Mouse (Mus musculus) frontal cortex, postnatal 36 days (tissue): ENCODE measurements around the gene Gm49325.
A peak's percentile ranks its signal among the peaks of the same experiment; 100 is the strongest.

ENCODE experiments used
- DNase-seq, 2 experiments: peaks; one replicate each; pipeline ENCODE4 v3.0.0; 2022; ENCODE audit warnings: low spot score in 2 of 2

The Gm49325 gene

GRCm38 (mm10) chr10:77605908-77606826 is at the start of gene Gm49325, which contains the start of gene Sumo3:
Gm49325 (plus strand) TSS chr10:77606197.
Sumo3 (plus strand) TSS chr10:77606097.
- DNase-seq: peak; percentile 90 to 92

GRCm38 (mm10) chr10:77556631-77557030 is 49.4 kb upstream of the Gm49325 start:
- no peak for DNase-seq

- no peak for DNase-seq
Measured at GRCm38 (mm10) chr10:77557641-77558040, 48.4 kb upstream of the Gm49325 start.

- DNase-seq: no peak
Measured at GRCm38 (mm10) chr10:77560090-77560489, 45.9 kb upstream of the Gm49325 start.

GRCm38 (mm10) chr10:77560830-77561229 is 45.2 kb upstream of the Gm49325 start:
- DNase-seq: no peak

- DNase-seq: no peak
Measured at GRCm38 (mm10) chr10:77561508-77561907, 44.5 kb upstream of the Gm49325 start.

- no peak for DNase-seq
Measured at GRCm38 (mm10) chr10:77565005-77565404, 41.0 kb upstream of the Gm49325 start.

- DNase-seq: peak; percentile 72 to 74
Measured at GRCm38 (mm10) chr10:77566651-77567050, 39.3 kb upstream of the Gm49325 start.

GRCm38 (mm10) chr10:77569481-77569880 is 36.5 kb upstream of the Gm49325 start:
- DNase-seq: no peak

- DNase-seq: no peak
Measured at GRCm38 (mm10) chr10:77569973-77570658, 35.9 kb upstream of the Gm49325 start.

- no peak for DNase-seq
Measured at GRCm38 (mm10) chr10:77572225-77572624, 33.8 kb upstream of the Gm49325 start.

GRCm38 (mm10) chr10:77573162-77573561 is 32.8 kb upstream of the Gm49325 start:
- DNase-seq: no peak

- no peak for DNase-seq
Measured at GRCm38 (mm10) chr10:77580027-77580920, 25.7 kb upstream of the Gm49325 start.

GRCm38 (mm10) chr10:77581023-77581407 is 25.0 kb upstream of the Gm49325 start:
- DNase-seq: no peak

- DNase-seq: peak; percentile 93 to 95
Measured at GRCm38 (mm10) chr10:77581408-77582284, 24.4 kb upstream of the Gm49325 start, which contains the start of gene Pttg1ip. Pttg1ip (plus strand) TSS chr10:77581720.

GRCm38 (mm10) chr10:77582285-77582618 is 23.7 kb upstream of the Gm49325 start:
- DNase-seq: no peak

GRCm38 (mm10) chr10:77583795-77584422 is 22.1 kb upstream of the Gm49325 start:
- no peak for DNase-seq

- DNase-seq: no peak
Measured at GRCm38 (mm10) chr10:77586637-77587036, 19.4 kb upstream of the Gm49325 start.

- DNase-seq: no peak
Measured at GRCm38 (mm10) chr10:77587091-77587775, 18.8 kb upstream of the Gm49325 start.

- DNase-seq: no peak
Measured at GRCm38 (mm10) chr10:77588036-77588435, 18.0 kb upstream of the Gm49325 start.
